Mouse (Mus musculus) testis, postnatal 10 days (tissue): ENCODE results near the gene Ankrd55.
A peak's percentile ranks its signal among the peaks of the same experiment; 100 is the strongest.

ENCODE experiments used
- DNase-seq: peaks from one replicate; pipeline ENCODE4 v3.0.0; 2021; ENCODE audit warnings: low spot score

The Ankrd55 gene

GRCm38 (mm10) chr13:112344270-112344864 is 56.1 kb downstream of the Ankrd55 start:
- DNase-seq: no peak

- DNase-seq: no peak
Measured at GRCm38 (mm10) chr13:112345542-112345941, 57.3 kb downstream of the Ankrd55 start.

- DNase-seq: no peak
Measured at GRCm38 (mm10) chr13:112346031-112346430, 57.8 kb downstream of the Ankrd55 start.

GRCm38 (mm10) chr13:112346659-112347142 is 58.5 kb downstream of the Ankrd55 start:
- no peak for DNase-seq

DNA sequence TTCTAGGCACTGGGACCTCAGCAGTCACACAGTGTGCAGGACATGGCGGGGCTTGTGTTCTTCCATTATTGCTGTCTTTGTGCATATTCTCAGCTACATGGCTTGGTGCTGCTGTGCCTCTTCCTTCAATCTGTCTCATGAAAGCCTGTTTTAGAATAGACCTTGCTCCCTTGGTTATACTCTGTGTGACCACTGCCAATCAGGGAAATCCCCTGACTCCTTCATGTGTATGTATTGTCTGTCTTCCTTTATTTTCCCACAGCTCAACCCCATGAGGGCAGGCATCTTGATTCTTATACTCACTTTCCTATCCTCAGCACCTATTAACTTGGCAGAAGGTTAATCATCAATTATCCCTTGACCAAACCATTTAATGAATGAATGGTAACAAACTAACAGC is 60.0 kb downstream of the Ankrd55 start:
- DNase-seq: no peak

DNA sequence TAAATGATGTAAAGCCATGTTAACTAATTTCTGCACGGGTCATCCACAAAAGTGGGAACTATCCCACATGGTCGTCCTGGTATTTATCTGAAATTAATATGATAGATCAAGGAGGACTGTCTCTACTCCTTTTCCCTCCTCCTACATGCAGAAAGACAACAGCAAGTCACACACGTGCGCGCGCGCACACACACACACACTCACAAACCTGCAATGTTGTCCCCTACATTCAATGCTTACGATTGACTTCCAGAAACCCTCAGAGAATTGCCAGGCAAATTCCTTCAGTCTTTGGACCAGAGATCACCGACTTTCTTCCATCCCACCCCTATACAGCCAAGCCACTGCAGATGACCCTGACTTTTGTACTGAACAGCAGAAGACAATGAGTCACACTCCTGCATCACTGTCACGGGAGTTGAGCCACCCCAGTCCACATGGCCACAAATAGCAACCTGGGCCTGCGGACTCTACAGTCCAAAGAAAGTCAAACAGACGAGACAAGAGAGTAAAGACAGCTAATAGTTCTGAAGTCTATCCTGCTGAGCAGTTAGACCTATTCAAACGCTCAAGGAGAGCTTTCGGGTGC is 60.7 kb downstream of the Ankrd55 start:
- DNase-seq: no peak

DNA sequence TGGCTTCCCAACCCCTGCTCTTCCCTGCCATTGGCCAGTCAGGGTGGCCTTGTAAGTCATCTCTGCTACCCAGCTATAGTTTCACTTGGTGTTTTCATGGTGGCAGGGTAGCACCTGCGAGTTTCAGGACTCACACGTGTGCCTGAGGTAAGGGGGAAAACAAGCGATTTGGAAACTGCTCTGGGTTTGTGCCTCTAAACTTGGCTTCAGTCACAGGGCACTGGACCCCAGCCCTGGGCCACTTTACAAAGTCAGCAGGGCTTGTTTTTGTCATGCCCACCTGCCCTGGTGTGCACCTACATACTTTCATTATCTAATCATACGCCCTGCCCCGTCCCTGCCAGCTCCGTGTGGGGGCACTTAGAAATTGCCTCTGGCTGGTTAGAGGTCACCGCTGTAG is 61.2 kb downstream of the Ankrd55 start:
- no peak for DNase-seq

DNA sequence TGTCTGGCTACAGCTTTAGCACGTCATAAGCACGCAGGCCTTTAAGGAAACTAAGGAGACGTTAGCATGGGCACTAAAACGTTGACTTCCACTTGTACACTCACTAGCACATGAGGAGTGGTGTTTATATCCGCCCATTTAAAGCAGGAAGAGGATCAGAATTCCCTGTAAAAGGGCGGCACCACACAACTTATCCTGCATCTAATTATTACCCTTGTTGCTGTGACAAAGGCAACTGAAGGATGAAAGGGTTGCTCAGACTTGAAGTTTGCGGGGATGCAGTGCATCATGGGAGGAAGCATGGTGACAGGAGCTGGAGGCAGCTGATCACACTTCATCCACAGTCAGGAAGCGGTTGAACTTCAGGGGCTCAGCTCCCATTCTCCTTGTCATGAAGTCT is 63.7 kb downstream of the Ankrd55 start:
- no peak for DNase-seq

GRCm38 (mm10) chr13:112354109-112354867 is 66.0 kb downstream of the Ankrd55 start:
- no peak for DNase-seq

DNA sequence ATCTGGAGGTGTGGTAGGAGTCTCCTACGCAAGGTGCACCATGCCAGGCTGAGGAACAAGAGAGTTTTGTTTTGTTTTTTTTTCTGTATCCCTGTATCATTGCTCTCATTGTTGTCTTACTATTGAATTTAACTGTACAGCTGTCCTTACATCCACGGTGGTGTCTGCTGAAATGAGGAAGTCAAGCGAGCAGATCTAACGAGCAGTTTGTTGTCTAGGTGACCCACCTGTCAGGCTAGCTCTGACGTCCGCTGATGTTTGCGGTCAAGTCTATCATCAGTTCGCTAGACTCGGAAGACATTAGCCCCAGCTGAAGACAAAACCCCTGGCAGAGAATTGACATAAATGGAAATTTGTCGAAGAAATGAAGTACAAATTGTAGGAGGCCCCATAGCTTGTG is 66.7 kb downstream of the Ankrd55 start:
- DNase-seq: no peak

- no peak for DNase-seq
Measured at GRCm38 (mm10) chr13:112355794-112356486, 67.7 kb downstream of the Ankrd55 start.

GRCm38 (mm10) chr13:112361575-112361974 is 73.3 kb downstream of the Ankrd55 start:
- DNase-seq: no peak

DNA sequence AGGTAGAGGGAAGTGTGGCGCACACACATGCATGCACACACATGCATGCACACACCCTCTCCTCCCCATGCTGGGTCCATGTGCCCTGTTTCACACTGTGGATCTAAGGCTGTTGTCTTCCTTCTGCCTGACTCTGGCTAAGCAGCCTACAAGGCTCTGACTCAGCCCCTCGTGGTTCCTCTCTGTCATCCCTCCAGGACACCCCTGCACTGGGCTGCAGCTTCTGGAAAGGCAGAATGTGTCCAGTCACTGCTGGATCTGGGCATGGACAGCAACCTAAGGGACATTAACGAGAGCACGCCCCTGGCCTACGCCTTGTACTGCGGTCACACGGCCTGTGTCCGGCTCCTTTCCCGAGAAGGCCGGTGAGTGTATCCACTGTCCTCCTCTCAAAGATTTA is 75.0 kb downstream of the Ankrd55 start:
- DNase-seq: no peak

GRCm38 (mm10) chr13:112363746-112364145 is 75.5 kb downstream of the Ankrd55 start:
- no peak for DNase-seq

DNA sequence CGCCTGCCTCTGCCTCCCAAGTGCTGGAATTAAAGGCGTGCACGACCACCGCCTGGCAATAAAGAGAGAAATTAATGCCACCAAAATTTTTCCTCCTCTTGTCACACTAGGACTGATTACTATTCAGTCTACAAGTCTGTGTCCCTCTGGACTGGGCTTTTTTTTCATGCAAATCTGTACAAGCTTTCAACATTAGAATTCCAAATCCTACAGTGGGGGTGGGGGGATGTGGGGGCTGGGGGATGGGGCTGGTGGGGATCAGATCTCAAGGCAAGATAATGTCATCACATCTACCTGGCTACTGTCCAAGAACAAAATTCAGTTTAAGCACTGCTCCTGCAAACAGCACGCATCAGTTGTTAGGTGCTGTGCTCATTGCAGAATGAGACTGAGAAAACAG is 76.4 kb downstream of the Ankrd55 start:
- DNase-seq: no peak

DNA sequence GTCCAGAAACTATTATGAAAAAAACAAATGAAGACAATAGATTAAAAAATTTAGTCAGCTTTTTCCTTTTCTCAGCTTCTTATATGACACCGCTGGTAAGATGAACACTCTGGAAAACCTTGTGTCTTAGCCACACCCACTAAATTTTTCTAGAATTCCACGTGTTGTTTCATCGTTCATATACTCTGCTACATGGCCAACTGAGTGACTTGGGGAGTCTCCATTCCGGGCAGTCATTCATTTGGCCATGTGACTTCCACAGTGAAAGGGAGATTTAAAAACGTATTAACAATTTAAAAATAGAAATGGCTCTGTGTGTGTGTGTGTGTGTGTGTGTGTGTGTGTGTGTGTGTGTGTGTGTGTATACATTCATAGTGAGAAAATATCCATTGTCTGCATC is 77.1 kb downstream of the Ankrd55 start:
- no peak for DNase-seq

DNA sequence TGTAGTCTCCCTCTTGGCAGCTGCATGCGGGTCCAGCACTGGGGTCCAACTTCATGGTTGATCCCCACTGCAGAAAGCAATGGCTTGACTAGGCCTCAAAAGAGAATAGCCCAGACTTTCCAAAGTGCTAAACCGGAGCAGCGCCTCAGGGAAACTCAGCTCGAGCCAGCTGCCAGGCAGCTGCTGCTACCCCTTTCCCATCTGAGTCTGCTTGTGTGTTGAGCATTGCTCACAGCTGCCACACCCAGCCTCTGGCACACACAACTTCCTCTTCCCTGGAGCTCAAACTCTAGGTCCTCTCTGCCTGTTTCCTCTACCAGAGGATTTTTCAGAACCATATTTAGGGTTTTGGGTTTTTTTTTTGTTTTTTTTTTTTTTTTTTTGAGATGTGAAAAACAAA is 77.5 kb downstream of the Ankrd55 start:
- no peak for DNase-seq

DNA sequence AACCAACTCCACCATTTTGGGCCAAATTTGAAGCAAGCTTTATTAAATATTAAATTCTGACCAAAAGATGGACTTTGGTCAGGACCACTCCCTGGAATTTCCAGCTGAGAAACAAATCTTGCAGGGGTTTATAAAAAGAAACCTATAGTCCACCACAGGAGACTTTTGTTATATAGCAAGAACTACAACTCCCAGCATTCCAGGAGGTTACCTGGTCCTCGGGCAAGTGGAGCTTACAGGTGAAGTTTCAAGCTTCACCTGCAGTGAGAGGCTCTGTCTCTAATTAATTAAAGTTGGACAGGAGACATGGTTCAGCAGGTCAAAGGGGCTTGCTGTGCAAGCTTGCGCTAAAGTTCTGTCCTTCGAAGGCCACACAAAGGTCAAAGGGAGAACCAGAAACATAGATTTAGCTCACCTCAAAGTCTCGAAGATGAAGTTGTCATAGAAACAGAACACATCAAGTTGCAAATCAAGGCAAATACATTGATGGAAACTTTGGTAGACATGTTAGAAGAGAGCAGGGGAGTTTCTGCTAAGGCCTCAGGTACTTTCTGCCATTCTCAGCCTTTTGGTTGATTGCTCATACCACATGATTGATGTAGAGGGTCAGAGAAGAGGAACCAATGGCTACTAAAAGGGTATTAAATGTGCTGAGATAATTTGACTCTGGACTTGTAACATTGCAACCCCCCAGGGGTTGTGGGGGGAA is 78.2 kb downstream of the Ankrd55 start:
- no peak for DNase-seq

DNA sequence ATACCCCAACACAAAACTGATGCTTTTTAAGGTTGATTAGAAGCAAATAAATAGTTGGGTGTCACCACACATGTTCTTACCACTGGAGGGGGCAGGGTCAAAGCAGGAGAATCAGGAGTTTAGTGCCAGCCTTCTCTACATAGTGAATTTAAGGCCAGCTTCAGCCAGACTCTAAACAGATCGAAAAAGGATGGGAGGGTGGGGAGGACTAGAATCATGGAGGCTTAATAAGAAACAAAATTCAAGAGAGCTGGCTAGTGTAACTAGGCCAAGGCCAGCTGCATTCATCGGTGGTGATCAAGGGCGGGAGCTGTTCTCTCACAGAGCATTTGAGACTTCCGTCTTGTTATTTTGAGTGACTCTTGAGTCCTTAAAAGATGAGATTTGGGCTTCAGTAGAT is 83.5 kb downstream of the Ankrd55 start:
- DNase-seq: no peak

DNA sequence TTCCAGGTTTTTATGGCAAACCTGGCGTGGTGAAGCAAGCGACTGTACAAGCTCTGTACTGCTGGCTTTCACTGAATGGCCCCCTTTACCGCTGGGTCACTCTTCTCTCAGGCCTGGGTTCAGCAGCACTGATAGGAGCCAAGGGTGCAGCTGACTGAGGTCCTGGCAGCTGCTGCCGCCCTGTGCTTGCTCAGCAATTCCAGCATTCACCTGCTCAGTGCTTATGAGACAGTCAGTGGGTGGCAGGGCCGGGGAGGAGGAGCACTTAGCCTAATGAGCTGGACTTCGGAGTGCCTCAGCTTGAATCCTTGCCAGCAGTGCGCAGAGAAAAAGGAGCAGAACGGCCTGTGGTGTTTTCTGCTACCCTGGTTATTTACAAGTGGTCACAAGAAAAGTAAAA is 87.5 kb downstream of the Ankrd55 start:
- DNase-seq: peak; percentile 53

DNA sequence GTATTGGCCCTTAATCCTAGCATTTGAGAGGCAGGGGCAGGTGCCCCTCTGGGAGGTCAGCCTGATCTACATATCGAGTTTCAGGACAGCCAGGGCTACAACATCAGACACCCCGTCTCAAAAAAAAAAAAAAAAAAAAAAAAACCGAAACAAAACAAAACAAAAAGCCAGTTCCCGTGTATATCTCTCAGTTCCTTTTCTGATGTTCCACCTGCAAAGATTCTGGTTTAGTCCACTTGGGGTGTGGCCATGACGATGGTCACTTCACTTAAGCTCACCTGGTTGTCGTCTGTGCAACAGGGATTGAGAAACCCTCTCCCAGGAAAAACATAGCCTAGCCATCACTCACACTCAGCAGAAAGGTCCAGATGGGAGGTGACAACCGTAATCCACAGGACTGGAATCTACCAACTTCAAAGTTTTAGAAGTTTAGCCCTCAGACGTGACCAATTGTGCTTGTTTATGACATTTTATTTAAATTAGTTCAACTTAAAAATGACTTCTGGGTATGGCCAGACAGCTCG is 90.6 kb downstream of the Ankrd55 start:
- no peak for DNase-seq

DNA sequence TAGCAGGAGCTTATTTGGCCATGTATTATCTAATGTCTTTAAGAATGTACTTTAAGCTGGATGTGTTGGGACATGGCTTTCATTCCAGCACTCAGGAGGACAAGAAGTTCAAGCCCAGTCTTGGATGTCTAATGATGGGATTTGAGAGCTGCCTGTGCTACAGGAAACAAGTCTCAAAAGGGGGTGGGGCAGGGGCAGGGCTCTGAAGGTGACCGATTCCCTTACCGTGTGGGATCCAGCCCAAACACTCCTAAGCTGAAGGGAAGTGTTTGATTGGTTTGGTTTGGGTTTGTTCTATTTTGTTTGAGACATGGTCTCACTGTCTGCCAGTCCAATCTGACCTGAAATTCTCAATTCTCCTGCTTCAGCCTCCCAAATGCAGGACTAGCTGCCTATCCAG is 93.2 kb downstream of the Ankrd55 start:
- DNase-seq: no peak
